Mouse (Mus musculus) brown adipose tissue, adult 24 weeks (tissue): ENCODE results near the gene Tex44. TPM values are rescaled to one million over a fixed set of nuclear protein-coding genes. Genes with fewer than 3 reads are reported as not detected.
A peak's percentile ranks its signal among the peaks of the same experiment; 100 is the strongest.
"Not testable (repeated sequence)": the region's sequence is repeated elsewhere in the genome, so short reads cannot be mapped to it uniquely, and the experiment has no call there.

Experiments used
- H3K27ac ChIP-seq: fragments of 200-500 bp; replicated peaks from 2 replicates; pipeline ENCODE4 v1.5.1; 2012; ENCODE audit warnings: low read depth, mild to moderate bottlenecking, low read length
- H3K4me1 ChIP-seq: fragments of 200-500 bp; 2 replicates; pipeline ENCODE4 v1.6.1; 2012; ENCODE audit warnings: low read length, mixed read lengths; ENCODE audit not compliant: control insufficient read depth, insufficient read depth, insufficient read length
- H3K4me3 ChIP-seq: fragments of 200-500 bp; 2 replicates; pipeline ENCODE4 v1.5.1; 2012; ENCODE audit warnings: low read depth, mild to moderate bottlenecking, low read length, moderate library complexity; ENCODE audit not compliant: insufficient read depth
- polyA plus RNA-seq: library from polyadenylated mRNA; stranded (reverse); fragments of >200 nt; gene quantifications from 2 replicates; pipeline ENCODE4 v1.2.4, GENCODE M21; 2012; ENCODE audit not compliant: missing spikeins, insufficient read depth, insufficient read length

The Tex44 gene
- polyA plus RNA-seq, 1 experiment = not detected

DNA sequence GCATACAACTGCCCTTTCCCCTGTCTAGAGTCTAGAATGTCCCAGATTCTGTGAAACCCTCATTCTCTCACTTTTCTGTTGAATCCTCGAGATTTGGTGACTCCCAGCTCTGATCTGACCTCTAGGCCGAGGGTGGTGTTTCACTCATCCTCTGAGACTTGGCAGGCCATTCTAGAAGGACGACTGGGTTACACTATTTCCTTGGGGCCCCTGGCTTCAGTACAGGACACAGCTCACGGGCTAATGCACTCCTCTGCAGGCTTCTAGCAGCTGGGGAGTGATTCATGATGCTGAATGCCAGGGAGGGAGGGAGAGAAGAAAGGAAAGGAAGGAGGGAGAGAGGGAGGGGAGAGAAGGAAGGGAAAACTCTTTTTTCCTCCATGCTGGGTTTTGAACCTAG lies 22.1 kb downstream of the Tex44 start:
- Histone ChIP-seq H3K4me3 (no peak overlapping the region), H3K4me1 (peaks cover 20% of the 10 kb centered on the region)

DNA sequence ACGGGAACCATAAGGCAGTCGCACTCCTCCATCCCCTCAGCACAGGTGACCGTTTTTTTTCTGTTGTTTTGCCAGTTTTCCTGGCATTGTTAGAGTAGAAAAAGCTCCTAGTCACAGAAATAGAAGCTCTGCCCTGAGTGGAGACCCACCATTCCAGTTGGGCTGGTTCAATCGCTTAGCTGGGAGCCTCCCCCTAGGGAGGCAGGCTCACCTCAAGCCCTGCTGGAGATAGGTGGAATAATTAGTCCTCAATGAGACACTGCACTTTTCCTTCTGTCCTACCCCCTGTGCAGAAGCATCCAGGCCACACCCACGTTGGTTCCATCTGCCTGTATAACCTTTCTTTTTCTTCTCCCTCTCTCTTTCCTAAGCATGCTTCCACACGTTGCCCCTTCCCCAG lies 23.8 kb downstream of the Tex44 start:
- peaks cover 11% of the 10 kb centered on the region for H3K4me1 ChIP-seq
- H3K27ac ChIP-seq = no peak overlapping the region
- no peak overlapping the region for H3K4me3 ChIP-seq

More for the DNA sequence above, 22.1 kb downstream of the Tex44 start:
- H3K27ac ChIP-seq = peak overlapping the region; percentile 86

GRCm38 (mm10) chr1:86452713-86453112 lies 26.6 kb downstream of the Tex44 start:
- Histone ChIP-seq H3K4me3 (no peak overlapping the region), H3K27ac (no peak overlapping the region), H3K4me1 (peaks cover 8% of the 10 kb centered on the region)

GRCm38 (mm10) chr1:86456892-86457581 lies 30.9 kb downstream of the Tex44 start:
- Histone ChIP-seq H3K27ac (no peak overlapping the region), H3K4me1 (no peaks in the 10 kb centered on the region), H3K4me3 (no peak overlapping the region)

DNA sequence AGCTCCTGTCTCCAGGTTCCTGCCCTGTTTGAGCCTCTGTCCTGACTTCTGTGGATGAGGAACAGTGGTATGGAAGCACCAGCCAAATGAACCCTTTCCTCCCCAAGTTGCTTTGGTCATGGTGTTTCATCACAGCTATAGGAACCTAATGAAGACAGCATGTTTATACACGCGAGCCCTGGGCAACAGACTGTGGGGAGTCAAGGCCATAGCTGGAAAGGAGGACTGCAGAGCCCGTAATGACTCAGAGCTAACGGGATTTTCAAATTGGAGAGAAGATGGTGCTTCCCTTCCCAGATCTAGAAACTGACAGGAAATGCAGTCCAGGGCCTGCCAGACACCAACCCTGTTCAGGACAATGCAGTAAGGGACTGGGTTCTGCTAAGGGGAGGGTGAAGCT lies 33.2 kb downstream of the Tex44 start:
- no peak overlapping the region for H3K4me3 ChIP-seq
- no peak overlapping the region for H3K27ac ChIP-seq
- H3K4me1 ChIP-seq = peaks cover 3% of the 10 kb centered on the region; the same call in 1 of the 2 replicates

GRCm38 (mm10) chr1:86464223-86464874 lies 38.2 kb downstream of the Tex44 start:
- Histone ChIP-seq H3K27ac (peak overlapping the region; percentile 76), H3K4me1 (peaks cover 9% of the 10 kb centered on the region), H3K4me3 (no peak overlapping the region)

GRCm38 (mm10) chr1:86464875-86465224 lies 38.7 kb downstream of the Tex44 start:
- H3K4me1 ChIP-seq = peaks cover 10% of the 10 kb centered on the region
- peak overlapping the region; percentile 76 for H3K27ac ChIP-seq
- H3K4me3 ChIP-seq = no peak overlapping the region

- no peak overlapping the region for H3K27ac ChIP-seq
- H3K4me1 ChIP-seq = peaks cover 19% of the 10 kb centered on the region
- H3K4me3 ChIP-seq = no peak overlapping the region
These were observed 41.3 kb downstream of the Tex44 start for GRCm38 (mm10) chr1:86467416-86467815.

DNA sequence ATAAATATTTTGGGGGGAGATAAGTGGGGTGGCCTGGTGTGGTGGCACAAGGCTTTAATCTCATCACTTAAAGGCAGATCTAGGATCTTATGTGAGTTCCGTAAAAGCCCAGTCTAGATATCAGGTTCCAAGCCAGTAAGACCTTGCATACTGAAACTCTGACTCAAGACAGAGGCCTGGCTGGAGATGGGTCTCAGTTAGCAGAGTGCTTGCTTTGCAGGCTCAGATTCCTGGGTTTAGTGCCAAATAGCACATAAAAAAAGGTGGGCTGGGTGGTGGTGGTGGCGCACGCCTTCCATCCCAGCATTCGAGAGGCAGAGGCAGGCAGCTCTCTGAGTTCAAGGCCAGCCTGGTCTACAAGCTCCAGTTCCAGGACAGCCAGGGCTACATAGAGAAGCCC lies 43.7 kb downstream of the Tex44 start:
- H3K4me3 ChIP-seq = no peak overlapping the region
- peaks cover 15% of the 10 kb centered on the region for H3K4me1 ChIP-seq
- H3K27ac ChIP-seq = peak overlapping the region; percentile 97

DNA sequence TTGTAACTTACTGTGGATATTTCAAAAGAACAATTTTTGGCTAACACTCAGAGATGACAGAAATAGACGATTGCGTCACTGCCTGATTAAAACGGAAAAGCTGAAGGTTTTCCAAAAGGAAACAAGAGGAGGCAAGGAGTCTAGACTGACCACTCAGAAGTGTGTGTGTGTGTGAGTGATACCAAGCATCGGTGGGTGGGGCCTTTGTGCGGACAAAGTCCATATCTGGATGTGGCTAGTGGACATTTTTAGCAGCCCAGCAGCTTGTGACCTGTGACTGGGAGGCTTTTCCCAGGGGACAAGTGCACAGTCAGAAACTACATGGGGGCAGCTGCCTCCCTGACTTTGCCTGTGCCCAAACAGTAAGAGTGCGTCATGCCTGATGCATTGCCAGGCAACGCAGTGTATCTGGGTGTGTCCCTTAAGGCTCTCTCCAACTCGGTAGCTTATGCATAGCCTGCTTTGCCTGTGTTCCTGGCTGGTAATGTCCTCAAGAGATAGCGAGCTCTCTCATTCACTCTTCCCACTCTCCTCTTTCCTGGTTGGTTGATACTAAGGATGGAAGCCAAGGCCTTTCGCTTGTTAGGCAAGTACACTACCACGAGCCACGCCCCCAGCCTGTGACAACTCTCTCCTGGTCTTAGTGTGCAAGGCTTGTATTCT lies 44.5 kb downstream of the Tex44 start:
- Histone ChIP-seq H3K4me1 (peaks cover 11% of the 10 kb centered on the region), H3K4me3 (peak overlapping the region; percentile 7), H3K27ac (peak overlapping the region; percentile 90)

DNA sequence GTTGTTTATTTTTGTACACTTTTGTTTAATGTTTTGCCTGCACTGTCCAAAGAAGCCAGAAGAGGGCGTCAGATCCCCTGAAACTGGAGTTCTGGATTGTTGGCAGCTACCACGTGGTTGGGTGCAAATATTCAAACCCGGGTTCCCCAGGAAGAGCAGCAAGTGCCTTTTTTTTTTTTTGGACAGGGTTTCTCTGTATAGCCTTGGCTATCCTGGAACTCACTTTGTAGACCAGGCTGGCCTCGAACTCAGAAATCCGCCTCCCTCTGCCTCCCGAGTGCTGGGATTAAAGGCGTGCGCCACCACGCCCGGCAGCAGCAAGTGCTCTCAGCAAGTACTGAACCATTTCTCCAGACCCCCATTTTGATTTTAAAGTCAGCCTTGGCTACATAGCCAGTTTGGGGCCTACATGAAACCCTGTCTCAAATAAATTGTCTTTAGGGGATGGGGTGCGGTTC lies 45.4 kb downstream of the Tex44 start:
- peaks cover 11% of the 10 kb centered on the region for H3K4me1 ChIP-seq
- H3K27ac ChIP-seq = peak overlapping the region; percentile 90
- not testable (repeated sequence) for H3K4me3 ChIP-seq

DNA sequence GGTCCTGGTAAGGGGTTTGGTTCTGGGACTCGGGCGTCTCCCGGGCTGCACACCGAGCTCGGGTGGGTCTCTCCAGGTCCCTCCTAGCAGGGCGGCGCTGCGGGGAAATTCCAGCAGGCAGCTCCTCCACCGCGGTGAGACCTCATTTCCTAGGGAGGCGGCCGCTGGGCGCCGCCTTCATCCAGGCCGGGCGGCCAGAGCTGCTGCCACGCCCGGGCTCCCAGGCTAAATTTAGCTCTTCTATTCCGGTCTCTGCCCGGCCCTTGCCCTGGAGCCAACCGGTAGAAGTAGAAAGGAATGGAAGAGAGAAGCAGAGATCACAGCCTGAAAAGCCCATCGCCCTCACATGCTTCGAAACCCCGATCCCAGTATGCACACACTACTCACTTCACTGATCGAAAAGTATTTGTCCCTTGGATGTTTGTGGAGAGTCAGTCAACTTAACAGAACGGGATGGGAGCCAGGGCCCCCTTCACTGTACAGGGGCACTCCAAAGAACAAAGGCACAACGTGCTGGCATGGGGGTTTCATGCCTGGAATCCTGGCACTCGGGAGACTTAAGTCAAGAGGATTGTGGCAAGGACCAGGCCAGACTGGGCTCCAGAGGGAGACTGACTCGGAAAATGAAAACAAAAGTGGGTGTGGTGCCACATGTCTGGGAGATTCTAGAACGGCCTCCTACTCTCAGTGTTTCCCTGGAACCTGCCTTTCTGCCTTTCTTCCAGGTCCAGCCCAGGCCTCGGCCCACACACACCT lies 46.2 kb downstream of the Tex44 start:
- H3K4me1 ChIP-seq = peaks cover 11% of the 10 kb centered on the region
- H3K4me3 ChIP-seq = peak overlapping the region; percentile 47
- H3K27ac ChIP-seq = peak overlapping the region; percentile 100

DNA sequence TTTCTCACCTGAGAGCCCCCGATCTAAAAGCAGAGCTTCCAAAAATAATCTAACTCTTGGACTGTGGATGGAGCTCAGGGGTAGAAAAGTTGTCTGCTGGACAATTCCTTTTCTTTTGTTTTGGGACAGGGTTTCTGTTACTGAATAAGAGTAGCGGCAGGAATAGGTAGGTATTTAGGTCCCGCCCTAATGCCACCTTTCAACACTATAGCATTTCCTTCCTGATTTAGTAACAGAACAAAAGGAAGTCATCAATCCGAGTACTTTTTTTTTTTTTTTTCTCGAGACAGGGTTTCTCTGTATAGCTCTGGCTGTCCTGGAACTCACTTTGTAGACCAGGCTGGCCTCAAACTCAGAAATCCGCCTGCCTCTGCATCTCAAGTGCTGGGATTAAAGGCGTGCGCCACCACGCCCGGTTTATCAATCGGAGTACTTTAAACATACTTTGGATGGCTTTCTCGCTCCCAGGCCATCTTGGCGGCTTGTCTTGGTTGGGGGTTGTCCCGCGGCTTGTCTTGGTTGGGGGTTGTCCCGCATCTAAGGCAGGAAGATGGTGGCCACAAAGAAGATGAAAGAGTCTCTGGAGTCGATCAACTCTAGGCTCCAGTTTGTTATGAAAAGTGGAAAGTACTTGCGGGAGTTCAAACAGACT lies 47.1 kb downstream of the Tex44 start:
- Histone ChIP-seq H3K4me1 (peaks cover 11% of the 10 kb centered on the region), H3K4me3 (no peak overlapping the region), H3K27ac (peak overlapping the region; percentile 100)
